Mouse (Mus musculus): Measurements from ENCODE around the gene Syngr1.

Gene Syngr1

GRCm38 (mm10) chr15:80090741-80091120, 403 bp upstream of the Syngr1 start:
- DNase-seq (ENCODE audit: low spot score): peak; percentile 29

DNA sequence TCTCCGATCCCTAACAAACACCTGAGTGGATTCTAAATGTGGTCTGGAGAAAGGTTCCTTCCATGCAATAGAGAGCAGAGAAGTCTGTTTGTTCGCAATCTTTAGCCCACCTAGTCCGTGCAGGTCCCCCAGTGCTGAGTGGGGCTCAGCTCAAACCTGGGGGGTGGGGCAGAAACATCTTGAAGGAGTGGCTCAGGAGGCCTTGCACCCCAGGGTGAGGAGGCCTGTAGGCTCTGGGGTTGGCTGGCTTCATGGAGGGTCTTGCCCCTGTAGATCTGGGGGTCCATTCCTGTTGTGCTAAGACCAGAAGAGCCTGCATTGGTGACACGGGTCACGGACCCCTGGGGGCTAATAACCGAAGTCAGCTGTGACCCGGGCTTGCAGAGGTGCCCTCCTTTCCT, 907 bp downstream of the Syngr1 start:
- DNase-seq (ENCODE audit: low spot score): no peak

DNA sequence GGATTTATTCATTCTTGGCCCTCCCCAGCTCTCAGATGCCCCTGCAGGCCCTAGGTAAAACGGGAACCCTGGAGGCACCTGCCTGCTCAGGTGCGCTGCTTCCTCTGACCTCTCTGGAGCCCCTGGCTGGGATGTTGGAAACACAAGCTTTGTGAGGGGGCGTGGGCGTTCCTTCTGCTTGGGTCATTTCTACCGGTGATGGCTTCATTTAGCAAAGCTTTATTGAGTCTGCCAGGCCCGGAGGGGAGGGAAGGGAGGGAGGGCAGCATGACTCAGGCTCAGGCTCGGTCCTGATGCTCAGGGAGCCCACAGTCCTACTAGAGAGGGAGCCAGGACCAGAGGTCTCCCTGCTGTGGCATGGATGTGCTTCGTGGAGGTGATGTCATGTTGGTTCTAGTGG, 1.5 kb downstream of the Syngr1 start:
- no peak for DNase-seq (ENCODE audit: low spot score)

DNA sequence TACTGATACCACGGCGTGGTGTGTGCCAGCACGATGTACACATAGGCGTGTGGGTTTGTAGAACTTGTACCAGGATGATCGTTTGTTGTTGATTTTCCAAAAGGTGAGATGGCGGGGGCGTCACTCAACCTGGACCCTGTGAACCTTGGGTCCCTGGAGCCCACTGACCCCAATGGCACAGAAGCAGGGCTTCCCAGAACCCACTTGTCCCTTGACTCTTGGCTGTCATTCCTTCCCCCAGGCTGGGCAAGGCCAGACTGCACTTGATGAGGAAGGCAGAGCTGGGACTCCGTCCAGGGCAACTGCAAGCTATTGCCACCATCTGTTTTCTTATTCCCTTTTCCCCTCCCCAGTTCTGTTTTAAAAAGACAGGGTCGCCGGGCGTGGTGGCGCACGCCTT, 3.1 kb downstream of the Syngr1 start:
- no peak for DNase-seq (ENCODE audit: low spot score)

- no peak for DNase-seq (ENCODE audit: low spot score)
Measured at GRCm38 (mm10) chr15:80095596-80095995, 4.5 kb downstream of the Syngr1 start.

DNA sequence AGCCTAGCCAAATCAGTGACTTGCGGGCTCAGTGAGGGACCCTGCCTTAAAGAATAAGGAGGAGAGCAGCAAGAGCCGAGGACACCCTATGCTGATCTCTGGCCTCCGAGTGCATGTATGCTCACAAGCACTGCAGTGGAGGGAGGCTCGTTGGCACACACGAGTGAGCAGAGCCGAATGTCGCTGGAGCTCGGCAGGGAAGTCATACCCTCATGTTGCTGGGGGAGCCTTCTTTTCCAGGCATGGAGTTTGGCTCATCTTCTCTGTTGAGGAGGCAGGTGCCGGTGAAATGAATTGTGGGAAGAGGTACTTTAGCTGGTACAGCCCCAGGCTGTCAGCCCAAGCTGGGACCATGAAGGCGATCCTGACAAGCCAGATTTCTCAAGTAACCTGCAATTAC, 5.3 kb downstream of the Syngr1 start:
- no peak for DNase-seq (ENCODE audit: low spot score)

DNA sequence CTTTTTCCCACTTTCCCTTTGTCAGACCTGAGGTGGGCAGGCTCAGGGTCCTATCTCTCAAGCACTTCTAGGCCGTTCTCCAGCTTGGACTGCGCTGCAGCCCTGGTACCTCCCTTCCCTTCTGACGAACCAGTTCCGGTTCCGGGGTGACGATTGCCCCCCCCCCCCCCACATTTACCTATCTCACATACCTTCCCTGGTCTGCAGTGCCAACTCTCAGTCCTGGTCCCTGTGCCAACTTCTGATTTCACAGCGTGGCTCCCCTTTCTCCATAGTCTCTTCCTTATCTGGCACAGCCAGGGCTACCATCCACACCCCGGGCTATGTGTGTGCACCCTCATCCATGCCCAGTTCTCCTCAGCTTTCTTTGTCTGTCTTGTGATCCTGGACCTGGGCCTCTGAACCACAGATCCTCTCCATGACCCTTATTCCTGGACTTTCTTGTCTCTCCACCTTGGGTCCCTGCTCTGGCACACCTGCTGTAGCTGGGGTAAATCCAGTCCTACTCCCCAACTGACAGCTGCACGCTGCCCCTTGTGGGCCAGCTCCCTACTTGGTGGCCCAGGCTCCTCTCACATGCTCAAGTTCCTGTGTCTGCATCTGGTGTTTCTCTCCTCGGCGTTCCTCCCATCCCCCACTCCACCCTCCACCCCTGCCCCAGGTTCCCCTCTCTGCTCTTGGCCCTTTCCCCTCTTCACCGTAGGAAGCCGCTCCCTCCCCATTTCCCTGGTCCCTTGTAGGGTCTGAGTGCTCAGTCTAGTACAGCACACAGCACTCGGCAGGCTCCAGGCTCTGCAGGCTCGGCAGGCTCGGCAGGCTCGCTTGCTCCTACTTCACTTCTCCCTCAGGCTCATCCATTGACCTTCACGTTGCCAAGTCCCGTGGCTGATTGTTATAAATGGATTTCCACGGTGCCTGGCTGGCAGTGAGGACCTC, 6.1 kb downstream of the Syngr1 start:
- peak; percentile 24 for DNase-seq (ENCODE audit: low spot score)

- no peak for DNase-seq (ENCODE audit: low spot score)
Measured at GRCm38 (mm10) chr15:80097999-80098461, 6.9 kb downstream of the Syngr1 start.

GRCm38 (mm10) chr15:80098809-80099208, 7.7 kb downstream of the Syngr1 start:
- no peak for DNase-seq (ENCODE audit: low spot score)

DNA sequence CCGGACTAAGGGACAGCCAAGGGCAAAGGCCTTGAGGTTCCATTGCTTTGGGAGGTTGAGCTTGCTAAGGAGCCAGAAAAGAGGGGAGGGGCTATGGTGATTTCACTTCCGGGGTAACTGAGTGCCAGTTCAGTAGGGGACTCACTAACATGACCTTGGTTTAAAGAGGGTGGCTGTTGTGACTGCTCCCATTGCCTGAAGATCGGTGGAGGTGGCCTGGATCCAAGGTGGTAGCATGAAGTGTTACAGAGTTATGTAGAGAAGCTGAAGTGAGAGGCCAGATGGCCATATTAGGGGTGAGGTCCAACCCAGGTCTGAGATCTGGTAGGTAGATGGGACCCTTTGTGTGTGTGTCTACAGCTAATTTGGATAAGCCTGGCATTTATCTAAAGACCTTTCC, 8.3 kb downstream of the Syngr1 start:
- no peak for DNase-seq (ENCODE audit: low spot score)

- DNase-seq (ENCODE audit: low spot score): no peak
Measured at GRCm38 (mm10) chr15:80100196-80100595, 9.1 kb downstream of the Syngr1 start.

DNA sequence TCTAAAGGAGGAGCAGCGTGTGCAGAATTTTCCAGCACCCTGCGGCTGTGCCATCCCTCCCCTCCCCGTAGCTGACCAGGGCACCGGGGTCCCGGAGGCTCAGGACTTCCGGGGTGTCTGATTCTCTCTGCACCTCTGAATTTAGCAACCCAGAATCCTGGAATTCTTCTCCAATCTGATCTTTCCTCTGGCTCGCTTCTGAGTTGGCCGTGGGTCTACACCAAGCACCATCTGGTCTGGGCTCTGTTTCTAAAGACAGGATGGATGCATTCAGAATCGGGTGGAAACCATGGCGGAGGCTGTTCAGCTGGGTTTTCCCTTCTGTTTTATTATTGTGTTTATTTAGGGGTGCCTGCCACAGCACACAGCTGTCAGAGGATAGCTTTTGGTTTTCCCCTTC, 9.7 kb downstream of the Syngr1 start:
- no peak for DNase-seq (ENCODE audit: low spot score)

DNA sequence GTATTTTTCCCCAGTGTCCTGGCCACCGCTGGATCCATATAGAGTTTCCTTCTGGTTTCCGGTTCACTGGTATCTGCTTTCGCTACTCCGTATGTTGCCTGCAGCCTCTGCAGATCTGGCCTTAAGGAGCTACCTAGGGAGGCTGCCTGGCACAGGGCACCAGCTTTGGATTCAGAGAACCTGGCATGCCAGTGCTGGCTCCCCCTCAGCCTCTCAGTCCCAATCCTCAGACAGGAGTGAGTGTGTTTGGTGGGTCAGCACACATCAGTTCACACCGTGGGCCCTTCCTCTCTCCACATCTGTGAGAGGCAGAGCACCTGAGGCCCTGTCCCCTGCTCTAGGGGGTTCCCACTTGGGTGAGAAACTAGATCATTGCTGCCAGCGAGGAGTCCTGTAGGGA, 10.4 kb downstream of the Syngr1 start:
- no peak for DNase-seq (ENCODE audit: low spot score)

DNA sequence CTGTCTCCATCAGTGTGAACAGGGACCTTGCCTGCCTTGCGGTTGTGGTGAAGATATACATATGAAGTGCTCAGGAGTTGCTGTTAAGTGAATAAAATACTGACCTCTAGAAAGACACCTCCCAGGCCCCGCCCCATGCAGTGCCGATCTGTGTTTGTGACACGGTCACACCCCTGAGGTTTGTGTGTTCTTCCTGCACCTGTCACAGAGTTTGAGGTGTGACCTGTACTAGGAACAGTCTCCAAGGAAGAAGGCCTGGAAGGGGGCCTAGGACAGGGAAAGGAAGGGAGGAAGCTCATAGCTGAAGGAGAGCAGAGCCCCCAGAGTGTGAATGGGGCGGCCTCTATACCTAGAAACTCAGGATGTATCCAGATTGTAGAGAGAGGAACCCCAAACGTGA, 11.4 kb downstream of the Syngr1 start:
- no peak for DNase-seq (ENCODE audit: low spot score)

GRCm38 (mm10) chr15:80105490-80106410, 14.6 kb downstream of the Syngr1 start:
- DNase-seq (ENCODE audit: low spot score): no peak

GRCm38 (mm10) chr15:80107143-80107542, 16.0 kb downstream of the Syngr1 start:
- no peak for DNase-seq (ENCODE audit: low spot score)

- no peak for DNase-seq (ENCODE audit: low spot score)
Measured at GRCm38 (mm10) chr15:80107575-80107974, 16.4 kb downstream of the Syngr1 start.

DNA sequence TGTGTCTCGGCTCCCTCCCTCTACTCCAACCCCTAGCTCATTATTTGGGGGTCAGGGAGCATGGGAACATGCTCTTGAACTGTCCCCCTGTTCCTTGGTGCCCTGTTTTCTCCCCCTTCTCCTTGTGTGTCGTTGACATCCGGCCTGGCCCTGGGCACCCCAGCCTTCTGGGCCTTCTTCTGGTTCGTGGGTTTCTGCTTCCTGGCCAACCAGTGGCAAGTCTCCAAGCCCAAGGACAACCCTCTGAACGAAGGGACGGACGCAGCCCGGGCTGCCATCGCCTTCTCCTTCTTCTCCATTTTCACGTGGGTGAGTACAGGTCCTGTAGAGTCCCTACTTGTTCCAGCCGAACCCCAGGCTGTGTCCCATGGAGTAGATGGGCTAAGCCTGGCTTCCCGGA, 20.3 kb downstream of the Syngr1 start:
- DNase-seq (ENCODE audit: low spot score): no peak

DNA sequence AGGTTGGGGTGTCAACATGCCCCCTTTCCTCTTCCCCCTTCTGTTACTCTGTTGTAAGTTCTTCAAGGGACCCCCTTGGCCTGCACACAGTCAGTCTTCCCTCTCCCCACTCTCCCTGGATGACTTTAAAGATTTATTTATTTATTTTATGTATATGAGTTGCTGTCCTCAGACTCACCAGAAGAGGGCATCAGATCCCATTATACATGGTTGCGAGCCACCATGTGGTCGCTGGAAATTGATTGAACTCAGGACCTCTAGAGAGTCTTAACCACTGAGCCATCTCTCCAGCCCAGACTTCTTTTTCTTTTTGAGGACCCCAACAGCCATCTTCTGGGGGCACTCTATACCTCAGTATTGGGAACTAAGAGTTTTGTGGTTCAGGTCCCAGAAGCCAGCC, 21.4 kb downstream of the Syngr1 start:
- DNase-seq (ENCODE audit: low spot score): no peak

GRCm38 (mm10) chr15:80114414-80114813, 23.3 kb downstream of the Syngr1 start:
- DNase-seq (ENCODE audit: low spot score): no peak

DNA sequence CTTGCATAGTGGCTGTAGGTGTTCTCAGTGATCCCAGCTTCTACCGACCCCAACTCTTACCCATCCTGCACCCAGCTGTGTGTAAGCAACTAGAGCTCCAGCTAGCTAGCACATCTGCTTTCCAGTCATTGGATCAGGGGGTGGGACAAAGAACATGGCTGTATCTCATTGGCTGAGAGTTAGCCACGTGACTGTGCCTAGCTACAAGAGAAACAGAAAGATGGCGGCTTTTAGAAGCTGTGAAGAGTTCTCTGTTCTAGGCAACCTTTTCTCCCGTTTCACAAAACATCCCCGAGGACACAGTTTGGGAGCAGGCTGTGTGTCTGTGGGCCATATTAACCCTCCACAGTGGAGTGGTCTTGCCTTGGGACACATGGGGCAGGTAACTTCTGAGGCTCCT, 24.1 kb downstream of the Syngr1 start:
- DNase-seq (ENCODE audit: low spot score): peak; percentile 36

GRCm38 (mm10) chr15:80115866-80116794, 25.0 kb downstream of the Syngr1 start:
- DNase-seq (ENCODE audit: low spot score): no peak
